Mouse (Mus musculus) C2C12 (cell line): ENCODE data around the gene Hrh3. TPM values are rescaled to one million over a fixed set of nuclear protein-coding genes. Genes with fewer than 3 reads are reported as not detected.
A peak's percentile ranks its signal among the peaks of the same experiment; 100 is the strongest.

Source experiments
- H3K27me3 ChIP-seq: one replicate; pipeline ENCODE4 v1.6.1; 2011; ENCODE audit not compliant: control insufficient read depth, insufficient read depth, insufficient read length
- H3K36me3 ChIP-seq: one replicate; pipeline ENCODE4 v1.6.1; 2011; ENCODE audit not compliant: control insufficient read depth, insufficient read depth
- H3K4me3 ChIP-seq: one replicate; pipeline ENCODE4 v1.5.1; 2011; ENCODE audit warnings: mild to moderate bottlenecking, control low read depth; ENCODE audit not compliant: poor library complexity, insufficient read depth, severe bottlenecking
- H3K79me2 ChIP-seq: one replicate; pipeline ENCODE4 v1.6.1; 2011; ENCODE audit not compliant: control insufficient read depth, insufficient read depth
- H3K79me3 ChIP-seq: one replicate; pipeline ENCODE4 v1.6.1; 2011; ENCODE audit warnings: low read depth, control low read depth
- H3ac ChIP-seq: one replicate; pipeline ENCODE3; 2011; ENCODE audit warnings: low read depth; ENCODE audit not compliant: control insufficient read depth, insufficient read length
- CEBPB ChIP-seq: IDR thresholded peaks from one replicate; pipeline ENCODE4 v1.6.1; 2011; ENCODE audit warnings: low read depth, mild to moderate bottlenecking, control low read depth, moderate library complexity
- CTCF ChIP-seq: IDR thresholded peaks from one replicate; pipeline ENCODE4 v1.5.1; 2011; ENCODE audit not compliant: control insufficient read depth, insufficient read depth, insufficient read length
- FOSL1 ChIP-seq: IDR thresholded peaks from one replicate; pipeline ENCODE4 v1.8.0; 2011; ENCODE audit warnings: mild to moderate bottlenecking, low read length; ENCODE audit not compliant: poor library complexity, insufficient read depth, severe bottlenecking
- MAX ChIP-seq: IDR thresholded peaks from one replicate; pipeline ENCODE4 v1.6.1; 2011; ENCODE audit warnings: mild to moderate bottlenecking, control low read depth
- MYOD1 ChIP-seq: IDR thresholded peaks from one replicate; pipeline ENCODE4 v1.6.1; 2011; ENCODE audit warnings: low read depth; ENCODE audit not compliant: control insufficient read depth, insufficient read length
- MYOG ChIP-seq: IDR thresholded peaks from one replicate; pipeline ENCODE4 v1.6.1; 2011; ENCODE audit not compliant: control insufficient read depth, insufficient read length; ENCODE audit errors: extremely low read depth
- USF1 ChIP-seq: IDR thresholded peaks from one replicate; pipeline ENCODE4 v1.6.1; 2011; ENCODE audit warnings: low read depth, mild to moderate bottlenecking, control low read depth, moderate library complexity
- polyA plus RNA-seq: library from polyadenylated mRNA; unstranded; fragments of >200 nt; fragmentation: generic; extraction: Trizol; gene quantifications from one replicate; pipeline ENCODE4 v1.2.1, GENCODE M21; 2012; ENCODE audit warnings: missing spikeins

The Hrh3 gene
- polyA plus RNA-seq, 1 experiment, result not detected

GRCm38 (mm10) chr2:180133231-180133630 is 28.9 kb upstream of the Hrh3 start:
- Histone ChIP-seq H3K79me2 (no peaks in the 10 kb centered on the region), H3K4me3 (no peak overlapping the region), H3K79me3 (no peaks in the 10 kb centered on the region), H3K27me3 (no peaks in the 10 kb centered on the region), H3K36me3 (no peaks in the 10 kb centered on the region), H3ac (no peak overlapping the region)
- TF ChIP-seq MYOD1 (no peak), MAX (no peak), CTCF (no peak), MYOG (no peak), USF1 (no peak), FOSL1 (no peak), CEBPB (no peak)

DNA sequence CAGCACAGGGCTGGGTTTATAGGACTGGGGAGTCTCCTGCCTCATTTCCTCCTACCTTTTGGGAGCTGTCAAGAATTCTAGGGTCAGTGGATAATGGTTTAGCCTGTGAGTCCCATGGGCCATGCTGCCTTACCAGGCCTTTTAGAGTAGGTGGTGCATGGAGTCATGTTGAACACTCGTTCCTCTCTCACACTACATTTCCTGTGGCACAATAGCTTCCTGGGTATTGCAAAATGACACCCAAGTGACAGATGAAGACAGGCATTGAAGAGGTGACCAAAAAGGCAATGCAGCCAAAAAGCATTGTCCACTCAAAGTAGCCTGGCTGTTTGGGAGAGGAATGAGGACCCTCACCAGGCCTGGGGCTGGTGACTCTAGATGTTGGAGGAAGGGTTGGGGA is 23.4 kb upstream of the Hrh3 start:
- no peak overlapping the region for H3K4me3 ChIP-seq
- H3K79me2 ChIP-seq, result no peaks in the 10 kb centered on the region
- no peak overlapping the region for H3ac ChIP-seq
- no peaks in the 10 kb centered on the region for H3K79me3 ChIP-seq
- no peaks in the 10 kb centered on the region for H3K36me3 ChIP-seq
- no peaks in the 10 kb centered on the region for H3K27me3 ChIP-seq
- TF ChIP-seq MYOD1 (no peak), MYOG (no peak), MAX (no peak)

DNA sequence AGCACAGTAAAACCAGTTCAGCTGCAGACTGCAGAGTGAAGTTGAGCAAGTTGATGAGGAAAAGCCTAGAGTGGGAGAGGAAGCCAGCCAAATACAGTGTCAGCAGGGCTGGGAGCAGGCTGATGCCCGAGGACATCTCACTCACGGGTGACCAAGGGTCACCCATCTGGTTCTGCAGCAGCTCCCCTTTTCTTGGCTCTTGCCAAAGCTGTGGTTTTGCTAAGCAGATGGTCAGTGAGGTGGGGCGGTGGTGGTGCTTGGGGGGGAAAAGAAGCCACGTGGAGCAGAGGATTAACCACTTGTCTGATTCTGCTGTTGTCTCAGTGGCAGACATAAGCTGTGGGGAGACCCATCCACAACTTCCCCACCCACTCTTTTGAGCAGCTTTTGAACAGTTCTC is 21.9 kb upstream of the Hrh3 start:
- TF ChIP-seq MYOG (no peak), USF1 (peak; percentile 9)
- no peaks in the 10 kb centered on the region for H3K79me3 ChIP-seq
- H3ac ChIP-seq, result no peak overlapping the region
- no peaks in the 10 kb centered on the region for H3K36me3 ChIP-seq
- no peaks in the 10 kb centered on the region for H3K27me3 ChIP-seq
- no peak overlapping the region for H3K4me3 ChIP-seq
- H3K79me2 ChIP-seq, result no peaks in the 10 kb centered on the region

- Histone ChIP-seq H3K79me2 (no peaks in the 10 kb centered on the region), H3K36me3 (no peaks in the 10 kb centered on the region), H3ac (no peak overlapping the region), H3K4me3 (no peak overlapping the region), H3K27me3 (no peaks in the 10 kb centered on the region), H3K79me3 (no peaks in the 10 kb centered on the region)
- TF ChIP-seq USF1, result no peak
- no peak for TF ChIP-seq MAX
- TF ChIP-seq MYOD1, result no peak
- no peak for TF ChIP-seq CEBPB
- TF ChIP-seq FOSL1, result no peak
- TF ChIP-seq MYOG, result no peak
- TF ChIP-seq CTCF, result no peak
Observed at GRCm38 (mm10) chr2:180124192-180124591, 19.9 kb upstream of the Hrh3 start.

GRCm38 (mm10) chr2:180120292-180120761 is 16.0 kb upstream of the Hrh3 start:
- Histone ChIP-seq H3K79me3 (no peaks in the 10 kb centered on the region), H3K36me3 (no peaks in the 10 kb centered on the region), H3K27me3 (no peaks in the 10 kb centered on the region), H3K4me3 (no peak overlapping the region), H3K79me2 (no peaks in the 10 kb centered on the region), H3ac (no peak overlapping the region)
- TF ChIP-seq CEBPB (no peak), MYOD1 (no peak), MAX (no peak), CTCF (no peak), FOSL1 (no peak), USF1 (no peak), MYOG (no peak)

GRCm38 (mm10) chr2:180119439-180120291 is 15.4 kb upstream of the Hrh3 start:
- Histone ChIP-seq H3K79me2 (no peaks in the 10 kb centered on the region), H3ac (peak overlapping the region; percentile 45), H3K79me3 (no peaks in the 10 kb centered on the region), H3K36me3 (no peaks in the 10 kb centered on the region), H3K4me3 (peak overlapping the region; percentile 72), H3K27me3 (no peaks in the 10 kb centered on the region)
- no peak for TF ChIP-seq USF1
- TF ChIP-seq CTCF, result no peak
- TF ChIP-seq MAX, result no peak
- TF ChIP-seq MYOG, result no peak
- TF ChIP-seq MYOD1, result no peak
- no peak for TF ChIP-seq FOSL1
- TF ChIP-seq CEBPB, result no peak
